Mouse (Mus musculus): ENCODE data around the gene Arhgap1. TPM values are rescaled to one million over a fixed set of nuclear protein-coding genes. Genes with fewer than 3 reads are reported as not detected.

Arhgap1 gene
- total RNA-seq, 2 experiments from 2014 or later = 78.5 to 92.0 TPM

GRCm38 (mm10) chr2:91689452-91689851 lies 39.8 kb downstream of the Arhgap1 start:
- no peak for ATAC-seq (ENCODE audit: poor library complexity, severe bottlenecking)

- no peak for ATAC-seq (ENCODE audit: poor library complexity, severe bottlenecking)
Measured at GRCm38 (mm10) chr2:91695436-91696224, 46.0 kb downstream of the Arhgap1 start.

GRCm38 (mm10) chr2:91696225-91696590 lies 46.5 kb downstream of the Arhgap1 start:
- ATAC-seq (ENCODE audit: poor library complexity, severe bottlenecking) = peak; percentile 90

GRCm38 (mm10) chr2:91699225-91699624 lies 49.6 kb downstream of the Arhgap1 start:
- no peak for ATAC-seq (ENCODE audit: poor library complexity, severe bottlenecking)

- no peak for ATAC-seq (ENCODE audit: poor library complexity, severe bottlenecking)
Measured at GRCm38 (mm10) chr2:91701366-91701765, 51.7 kb downstream of the Arhgap1 start.

GRCm38 (mm10) chr2:91705736-91706135 lies 56.1 kb downstream of the Arhgap1 start:
- ATAC-seq (ENCODE audit: poor library complexity, severe bottlenecking) = no peak

GRCm38 (mm10) chr2:91706456-91706855 lies 56.8 kb downstream of the Arhgap1 start:
- no peak for ATAC-seq (ENCODE audit: poor library complexity, severe bottlenecking)

GRCm38 (mm10) chr2:91708361-91708760 lies 58.7 kb downstream of the Arhgap1 start:
- no peak for ATAC-seq (ENCODE audit: poor library complexity, severe bottlenecking)

- ATAC-seq (ENCODE audit: poor library complexity, severe bottlenecking) = peak; percentile 98
Measured at GRCm38 (mm10) chr2:91710272-91711234, 60.9 kb downstream of the Arhgap1 start, which contains the start of the genes Atg13 and Harbi1. Gene Atg13 (minus strand): TSS chr2:91710576. Gene Harbi1 (plus strand): TSS chr2:91710852.

GRCm38 (mm10) chr2:91711256-91711925 lies 61.7 kb downstream of the Arhgap1 start:
- ATAC-seq (ENCODE audit: poor library complexity, severe bottlenecking) = no peak

GRCm38 (mm10) chr2:91714921-91715320 lies 65.3 kb downstream of the Arhgap1 start:
- ATAC-seq (ENCODE audit: poor library complexity, severe bottlenecking) = no peak

GRCm38 (mm10) chr2:91718276-91718675 lies 68.6 kb downstream of the Arhgap1 start:
- no peak for ATAC-seq (ENCODE audit: poor library complexity, severe bottlenecking)

Other genes starting within 250 kb of the Arhgap1 start
- gene 1110051M20Rik, start 205.2 kb upstream of the Arhgap1 start, total RNA-seq (2015) = 2.0 and 4.2 TPM in 2 replicates
- gene 1110051M20Rik, start 205.2 kb upstream of the Arhgap1 start, total RNA-seq (2017) = 1.7 and 3.2 TPM in 2 replicates
- 1.0 and 1.1 TPM in 2 replicates for gene Lrp4, start 192.3 kb upstream of the Arhgap1 start, total RNA-seq (2015)
- gene Lrp4, start 192.3 kb upstream of the Arhgap1 start, total RNA-seq (2017) = 1.9 and 2.7 TPM in 2 replicates
- 80.5 and 83.5 TPM in 2 replicates for gene Ckap5, start 123.1 kb upstream of the Arhgap1 start, total RNA-seq (2015)
- 94.2 and 101 TPM in 2 replicates for gene Ckap5, start 123.1 kb upstream of the Arhgap1 start, total RNA-seq (2017)
- not detected in 2 replicates for gene F2, start 13.4 kb upstream of the Arhgap1 start, total RNA-seq (2015)
- not detected in 2 replicates for gene F2, start 13.4 kb upstream of the Arhgap1 start, total RNA-seq (2017)
- 3.6 and 5.1 TPM in 2 replicates for gene Zfp408, start 69 bp upstream of the Arhgap1 start, total RNA-seq (2015)
- 7.1 and 13.8 TPM in 2 replicates for gene Zfp408, start 69 bp upstream of the Arhgap1 start, total RNA-seq (2017)
- 22.9 and 25.0 TPM in 2 replicates for gene Atg13, start 60.7 kb downstream of the Arhgap1 start, total RNA-seq (2015)
- 7.6 and 7.8 TPM in 2 replicates for gene Atg13, start 60.7 kb downstream of the Arhgap1 start, total RNA-seq (2017)
- 2.6 and 5.8 TPM in 2 replicates for gene Harbi1, start 61.0 kb downstream of the Arhgap1 start, total RNA-seq (2015)
- 7.7 and 9.3 TPM in 2 replicates for gene Harbi1, start 61.0 kb downstream of the Arhgap1 start, total RNA-seq (2017)
- 22.4 and 24.9 TPM in 2 replicates for gene Ambra1, start 80.3 kb downstream of the Arhgap1 start, total RNA-seq (2015)
- gene Ambra1, start 80.3 kb downstream of the Arhgap1 start, total RNA-seq (2017) = 15.1 and 37.9 TPM in 2 replicates